Mouse (Mus musculus) brain, embryonic 14.5 days (tissue): ENCODE results near the gene Kcnk7. TPM values are rescaled to one million over a fixed set of nuclear protein-coding genes. Genes with fewer than 3 reads are reported as not detected.
A peak's percentile ranks its signal among the peaks of the same experiment; 100 is the strongest.

ENCODE experiments used
- DNase-seq: peaks from one replicate; pipeline ENCODE4 v3.0.0-alpha.2; 2011; ENCODE audit warnings: low read depth
- CTCF ChIP-seq: fragments of 200-500 bp; IDR thresholded peaks from 2 replicates; pipeline ENCODE4 v1.5.1; 2012; ENCODE audit warnings: inconsistent platforms, mild to moderate bottlenecking, moderate library complexity, borderline replicate concordance; ENCODE audit not compliant: insufficient read depth, insufficient read length; ENCODE audit errors: extremely low read depth
- POLR2A ChIP-seq: fragments of 200-500 bp; IDR thresholded peaks from 2 replicates; pipeline ENCODE4 v1.6.1; 2012; ENCODE audit warnings: mild to moderate bottlenecking, inconsistent platforms, borderline replicate concordance; ENCODE audit not compliant: poor library complexity, insufficient read depth, insufficient read length, severe bottlenecking; ENCODE audit errors: extremely low read depth
- polyA plus RNA-seq: library from polyadenylated mRNA; depleted of rRNA; stranded (reverse); fragments of >200 nt; gene quantifications from 2 replicates; pipeline ENCODE4 v1.2.3, GENCODE M21; 2012

Gene Kcnk7
- polyA plus RNA-seq, 1 experiment: not detected

DNA sequence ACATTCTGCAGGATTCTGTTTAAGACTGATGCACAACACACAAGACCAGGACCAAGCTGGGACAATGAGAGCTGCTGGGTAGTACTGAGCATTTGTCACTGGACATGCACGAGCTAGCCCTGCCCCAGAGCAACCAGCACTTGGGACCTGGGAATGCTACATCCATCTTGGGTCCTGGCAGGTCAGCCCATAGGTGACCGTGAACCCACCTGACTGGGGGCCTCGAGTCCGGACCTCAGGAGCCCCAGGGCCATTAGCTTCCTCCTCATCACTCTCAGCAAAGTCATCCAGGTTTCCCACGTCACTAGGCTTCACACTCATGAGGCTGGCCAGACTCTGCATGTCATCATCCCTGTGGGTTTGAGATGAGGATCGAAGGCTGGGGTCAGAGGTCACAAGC, 17.1 kb downstream of the Kcnk7 start:
- DNase-seq: no peak

DNA sequence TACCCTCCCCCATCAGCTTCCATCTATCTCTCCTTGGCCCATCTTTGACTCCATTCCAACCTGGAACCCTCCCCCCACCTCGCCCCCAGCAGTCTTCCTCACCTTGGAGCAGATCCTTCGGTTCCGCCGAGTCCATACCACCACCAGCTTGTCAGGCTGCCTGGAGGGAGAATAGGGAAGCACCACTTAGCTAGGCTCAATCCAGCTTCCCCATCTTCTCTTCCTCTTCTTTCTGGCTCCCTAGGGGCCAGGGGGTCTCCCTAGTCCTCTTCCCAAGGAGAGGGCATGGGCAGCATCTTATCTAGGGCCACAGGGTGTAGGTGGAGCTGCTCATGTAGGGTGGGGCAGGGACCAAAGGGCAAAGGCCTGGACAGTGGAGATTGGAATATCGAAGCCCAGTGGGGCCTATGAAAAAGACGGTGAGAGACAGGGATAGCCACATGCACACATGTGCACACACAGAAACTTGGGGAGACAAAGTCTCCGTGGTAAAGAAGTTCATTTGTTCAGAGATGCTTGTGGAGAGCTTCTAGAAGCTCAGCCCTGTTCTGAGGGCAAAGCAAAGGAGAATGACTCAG, 18.8 kb downstream of the Kcnk7 start:
- DNase-seq: no peak

More for the DNA sequence above, 17.1 kb downstream of the Kcnk7 start:
- TF ChIP-seq CTCF (no peak), POLR2A (no peak)

GRCm38 (mm10) chr19:5723934-5724548, 19.9 kb downstream of the Kcnk7 start:
- no peak for DNase-seq
- TF ChIP-seq CTCF (no peak), POLR2A (no peak)

More for the DNA sequence above, 18.8 kb downstream of the Kcnk7 start:
- TF ChIP-seq CTCF (no peak), POLR2A (no peak)

- no peak for DNase-seq
- TF ChIP-seq POLR2A: no peak
- no peak for TF ChIP-seq CTCF
Observed at GRCm38 (mm10) chr19:5724549-5724941, 20.4 kb downstream of the Kcnk7 start.

DNA sequence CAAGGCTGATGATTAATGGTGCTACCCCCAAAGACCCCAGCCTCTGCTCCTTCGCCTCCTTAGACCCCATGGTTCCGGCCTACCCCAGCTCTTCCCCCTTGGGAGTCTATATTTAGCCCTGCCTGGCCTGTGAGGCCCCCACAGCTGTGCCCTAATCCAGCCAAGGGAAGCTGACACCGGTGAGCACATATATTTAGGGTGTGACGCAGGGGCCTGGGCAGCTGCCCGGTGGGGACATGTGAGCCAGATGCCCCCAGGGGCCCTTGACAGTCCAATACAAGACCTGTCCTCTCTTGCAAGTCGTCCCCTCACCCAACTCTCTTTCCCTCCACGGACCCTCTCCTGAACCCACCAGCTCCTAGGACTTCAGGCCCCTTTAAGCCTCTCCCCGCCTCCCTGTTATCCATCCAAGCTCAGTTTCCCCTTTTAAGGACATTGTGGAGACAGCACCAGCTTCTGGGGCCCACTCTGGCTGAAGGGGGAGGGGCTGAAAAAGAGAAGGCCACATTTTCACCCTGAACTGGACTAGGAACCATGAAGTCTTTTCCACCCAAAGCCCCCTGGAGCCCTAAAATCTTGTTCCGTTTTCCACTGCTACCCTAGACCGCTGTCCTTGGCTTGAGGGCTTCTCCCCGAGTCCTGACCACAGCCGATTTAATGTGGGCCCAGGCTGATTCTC, 21.0 kb downstream of the Kcnk7 start:
- TF ChIP-seq POLR2A (no peak), CTCF (no peak)
- no peak for DNase-seq

DNA sequence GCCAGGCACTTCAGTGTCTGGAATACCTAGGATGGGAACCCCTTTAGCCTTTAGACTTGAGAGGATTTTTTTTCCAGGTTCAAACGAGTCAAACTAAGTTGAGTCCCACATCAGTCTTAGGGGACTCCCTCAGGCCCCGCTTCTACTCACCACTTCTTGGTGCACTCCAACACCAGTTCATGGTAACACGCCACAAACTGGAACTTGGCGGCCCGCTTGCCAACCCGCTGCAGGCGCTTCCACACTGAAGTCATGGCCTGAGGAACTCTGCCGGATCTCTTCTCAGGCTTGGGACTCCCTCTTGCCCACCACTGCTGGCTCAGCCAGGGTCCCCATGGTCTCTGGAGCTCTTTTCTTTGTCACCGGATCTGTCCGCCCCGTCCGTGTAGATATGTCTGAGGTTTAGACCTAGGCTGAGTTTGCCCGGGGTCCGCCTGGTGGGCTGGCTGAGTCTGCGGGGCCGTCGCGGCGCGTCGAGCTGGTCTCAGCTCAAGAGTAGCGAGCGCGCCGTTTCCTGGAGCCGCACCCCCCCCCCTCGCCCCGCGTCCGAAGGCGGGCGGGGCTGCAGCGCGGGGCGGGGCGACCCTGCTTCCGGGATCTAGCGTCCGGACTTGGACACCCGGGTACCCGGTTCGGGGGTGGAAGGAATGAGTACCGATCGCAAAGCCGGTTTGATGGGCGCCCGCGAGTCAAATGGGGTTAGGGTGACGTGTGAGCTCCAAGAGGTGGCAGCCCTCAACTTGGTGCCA, 21.8 kb downstream of the Kcnk7 start, which contains the start of gene Ehbp1l1:
TSS of gene Ehbp1l1 (minus strand) at position 551 of the 749 bp plus-strand sequence.
- DNase-seq: no peak
- TF ChIP-seq POLR2A: no peak
- no peak for TF ChIP-seq CTCF

GRCm38 (mm10) chr19:5726961-5727578, 22.9 kb downstream of the Kcnk7 start:
- TF ChIP-seq POLR2A: no peak
- TF ChIP-seq CTCF: no peak
- DNase-seq: no peak

GRCm38 (mm10) chr19:5727701-5728100, 23.5 kb downstream of the Kcnk7 start:
- peak; percentile 88 for DNase-seq
- TF ChIP-seq POLR2A (no peak), CTCF (peak; percentile 97)

GRCm38 (mm10) chr19:5728631-5729443, 24.7 kb downstream of the Kcnk7 start:
- peak; percentile 81 for DNase-seq
- TF ChIP-seq CTCF: no peak
- no peak for TF ChIP-seq POLR2A

DNA sequence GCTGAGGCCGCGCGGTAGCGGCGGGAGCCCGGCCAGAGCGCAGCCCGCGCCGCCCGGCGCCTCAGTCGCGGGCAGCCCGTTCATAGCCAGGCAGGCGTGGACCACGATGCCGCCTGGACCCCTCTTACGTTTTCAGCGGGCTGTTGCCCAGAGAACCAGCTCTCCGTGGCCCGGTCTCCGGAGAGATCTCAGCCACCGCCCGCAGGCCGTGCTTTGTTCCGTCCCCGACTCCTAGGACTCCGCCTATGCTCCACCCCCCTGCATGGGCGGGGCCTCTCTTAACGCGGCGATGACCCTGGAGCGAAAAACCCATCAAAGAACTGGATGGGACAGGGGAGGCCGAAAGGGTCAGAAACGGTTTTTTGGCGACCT, 25.3 kb downstream of the Kcnk7 start, which contains the start of gene Fam89b:
TSS of gene Fam89b (minus strand) at position 210 of the 372 bp plus-strand sequence.
- DNase-seq: peak; percentile 93
- TF ChIP-seq POLR2A: peak; percentile 94
- TF ChIP-seq CTCF: no peak
